Mouse (Mus musculus): ENCODE measurements around the gene Strip1.
"Not testable (repeated sequence)": the region's sequence is repeated elsewhere in the genome, so short reads cannot be mapped to it uniquely, and the experiment has no call there.

Strip1 gene

DNA sequence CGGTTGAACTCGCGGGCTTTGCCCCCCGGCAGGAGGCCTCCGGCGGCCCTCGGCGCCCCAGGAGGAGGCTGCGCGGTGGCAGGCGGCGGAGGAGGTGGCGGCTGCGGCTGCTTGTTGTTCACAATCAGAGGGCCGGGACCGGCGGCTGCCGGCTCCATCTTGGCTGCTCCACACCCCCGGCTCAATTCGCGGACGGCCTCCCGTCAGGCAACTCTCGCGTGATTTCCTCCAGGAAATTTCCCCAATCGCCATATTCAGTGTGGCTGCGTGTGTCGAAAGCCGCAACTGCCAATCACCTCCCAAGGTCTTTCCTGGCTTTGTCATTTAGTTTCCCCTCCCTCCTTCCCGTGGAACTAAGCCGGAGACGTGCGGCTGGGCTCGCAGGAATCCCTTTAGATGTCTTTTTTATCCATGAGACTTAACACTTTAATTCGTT is at the start of gene Strip1:
TSS of gene Strip1 (minus strand) at position 172 of the 436 bp plus-strand sequence.
- peak; percentile 87 to 89 for DNase-seq (ENCODE audit: low read depth in 2 of 2, low spot score in 2 of 2)

GRCm38 (mm10) chr3:107680790-107681576 is 49.5 kb upstream of the Strip1 start:
- no peak for DNase-seq (ENCODE audit: low read depth in 2 of 2, low spot score in 2 of 2)

GRCm38 (mm10) chr3:107671509-107671908 is 40.0 kb upstream of the Strip1 start:
- no peak for DNase-seq (ENCODE audit: low read depth in 2 of 2, low spot score in 2 of 2)

DNA sequence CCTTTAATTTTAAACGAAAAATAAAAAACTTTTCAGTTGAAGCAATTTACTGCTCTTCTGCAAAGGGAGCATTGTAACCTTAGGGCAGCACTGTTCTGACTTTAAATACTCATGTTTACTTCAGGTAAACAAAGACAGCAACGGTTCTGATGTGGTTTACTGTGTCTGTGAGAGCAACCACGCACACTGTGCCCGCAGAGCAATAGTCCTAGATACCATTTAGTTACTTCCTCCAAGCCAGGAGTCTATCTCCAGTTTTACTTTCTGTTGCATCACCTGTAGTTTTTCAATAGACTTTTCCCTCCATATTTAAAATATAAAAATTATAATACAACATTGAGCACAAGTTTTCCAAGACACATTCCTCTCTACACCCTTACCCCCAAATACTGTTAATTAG is 39.0 kb upstream of the Strip1 start:
- DNase-seq (ENCODE audit: low read depth in 2 of 2, low spot score in 2 of 2), result no peak

- DNase-seq (ENCODE audit: low read depth in 2 of 2, low spot score in 2 of 2), result no peak
Observed at GRCm38 (mm10) chr3:107668786-107669185, 37.3 kb upstream of the Strip1 start.

- no peak for DNase-seq (ENCODE audit: low read depth in 2 of 2, low spot score in 2 of 2)
Observed at GRCm38 (mm10) chr3:107667426-107667825, 35.9 kb upstream of the Strip1 start.

DNA sequence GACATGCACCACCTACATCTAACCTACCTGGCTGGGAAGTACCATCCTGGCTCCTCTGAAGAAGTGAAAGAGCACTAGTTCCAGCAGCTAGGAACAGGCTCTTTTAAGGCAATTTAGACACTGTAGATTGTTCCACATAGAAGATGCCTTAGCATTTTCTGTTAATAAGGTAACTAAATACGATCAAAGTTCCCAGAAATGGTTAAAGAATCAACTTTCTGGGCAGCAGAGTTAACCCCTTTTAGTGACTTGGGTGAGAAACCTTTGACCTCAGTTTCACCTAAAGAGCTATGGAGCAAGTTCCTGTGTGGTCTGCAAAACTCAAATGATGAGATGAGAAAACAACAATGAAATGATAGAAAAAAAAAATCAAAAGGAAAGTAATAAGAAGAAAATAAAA is 33.1 kb upstream of the Strip1 start:
- DNase-seq (ENCODE audit: low read depth in 2 of 2, low spot score in 2 of 2), result no peak

GRCm38 (mm10) chr3:107659000-107659399 is 27.5 kb upstream of the Strip1 start:
- DNase-seq (ENCODE audit: low read depth in 2 of 2, low spot score in 2 of 2), result no peak

- DNase-seq (ENCODE audit: low read depth in 2 of 2, low spot score in 2 of 2), result no peak
Observed at GRCm38 (mm10) chr3:107656888-107657287, 25.4 kb upstream of the Strip1 start.

DNA sequence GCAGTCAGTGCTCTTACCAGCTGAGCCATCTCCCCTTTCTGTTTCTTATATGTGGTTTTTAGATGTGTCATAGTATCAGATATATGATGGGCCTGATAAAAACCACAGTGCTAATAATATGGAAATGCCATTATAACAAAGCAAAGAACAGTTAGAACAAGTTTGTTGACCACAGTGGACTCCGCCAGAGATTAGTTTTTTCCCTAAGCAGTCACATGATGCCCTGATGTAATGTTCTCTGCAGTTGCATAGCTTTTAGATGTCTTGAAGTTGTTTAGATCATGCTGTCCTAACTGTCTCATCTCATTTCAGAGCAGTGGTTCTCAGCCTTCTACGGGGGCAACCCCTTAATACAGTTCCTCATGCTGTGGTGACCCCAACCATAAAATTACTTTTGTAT is 24.7 kb upstream of the Strip1 start:
- no peak for DNase-seq (ENCODE audit: low read depth in 2 of 2, low spot score in 2 of 2)

DNA sequence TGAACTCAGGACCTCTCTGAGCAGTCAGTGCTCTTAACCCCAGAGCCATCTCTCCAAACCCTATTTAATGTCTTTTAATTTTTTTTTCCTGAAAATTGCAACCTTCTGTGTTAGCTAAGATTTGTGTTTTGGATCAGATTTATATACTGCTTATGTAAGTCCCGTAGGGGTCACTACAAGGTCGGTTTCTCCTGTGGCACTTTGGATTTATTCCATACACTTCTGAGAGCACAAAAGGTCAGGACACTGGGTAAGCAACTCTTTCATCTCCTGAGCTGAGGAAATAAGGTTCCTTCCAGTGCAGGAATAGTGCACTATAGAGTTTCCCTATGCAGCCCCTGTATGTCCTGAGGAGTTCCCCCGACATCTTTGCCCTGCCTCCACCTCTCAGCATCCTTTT is 24.0 kb upstream of the Strip1 start:
- no peak for DNase-seq (ENCODE audit: low read depth in 2 of 2, low spot score in 2 of 2)

DNA sequence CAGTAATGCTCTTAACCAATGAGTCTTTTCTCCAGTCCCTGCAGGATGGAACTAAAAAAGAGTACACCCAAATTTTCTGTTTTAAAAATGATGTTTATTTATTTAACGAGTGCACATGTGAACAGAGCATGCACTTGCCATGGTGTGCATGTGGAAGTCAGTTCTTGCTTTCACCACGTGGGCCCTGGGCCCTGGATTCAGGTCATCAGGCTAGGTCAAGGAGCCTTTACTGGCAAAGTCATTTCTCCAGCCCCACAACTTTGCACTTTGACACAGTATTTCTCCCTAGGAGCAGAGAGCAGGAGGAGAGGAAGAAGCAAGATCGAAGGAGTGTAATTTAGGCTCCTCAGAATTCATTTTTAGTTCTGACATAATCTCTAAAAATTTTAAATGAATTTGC is 23.4 kb upstream of the Strip1 start:
- DNase-seq (ENCODE audit: low read depth in 2 of 2, low spot score in 2 of 2), result no peak

GRCm38 (mm10) chr3:107652968-107653367 is 21.5 kb upstream of the Strip1 start:
- no peak for DNase-seq (ENCODE audit: low read depth in 2 of 2, low spot score in 2 of 2)

- not testable (repeated sequence) for DNase-seq (ENCODE audit: low read depth in 2 of 2, low spot score in 2 of 2)
Observed at GRCm38 (mm10) chr3:107650276-107650675, 18.8 kb upstream of the Strip1 start.

- no peak for DNase-seq (ENCODE audit: low read depth in 2 of 2, low spot score in 2 of 2)
Observed at GRCm38 (mm10) chr3:107646947-107647346, 15.5 kb upstream of the Strip1 start.

GRCm38 (mm10) chr3:107637606-107638172 is 6.2 kb upstream of the Strip1 start:
- no peak for DNase-seq (ENCODE audit: low read depth in 2 of 2, low spot score in 2 of 2)

DNA sequence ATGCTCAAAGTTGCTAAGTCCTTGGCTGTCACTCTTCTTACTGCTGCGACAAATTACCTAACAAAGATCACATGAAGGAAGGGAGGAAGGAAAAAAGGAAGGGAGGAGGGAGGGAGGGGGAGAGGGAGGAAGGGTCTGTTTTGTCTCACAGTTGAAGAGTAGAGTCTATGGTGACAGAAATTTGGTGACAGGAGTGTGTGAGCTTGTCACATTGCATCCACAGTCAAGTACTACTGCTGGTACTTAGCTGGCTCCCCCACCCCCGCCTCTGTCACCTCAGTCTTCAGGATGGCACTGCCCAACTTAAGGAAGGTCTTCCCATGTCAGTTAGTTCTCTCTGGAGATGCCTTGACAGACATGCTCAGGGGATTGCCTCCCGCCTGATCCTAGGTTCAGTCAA is 4.7 kb upstream of the Strip1 start:
- DNase-seq (ENCODE audit: low read depth in 2 of 2, low spot score in 2 of 2), result no peak

DNA sequence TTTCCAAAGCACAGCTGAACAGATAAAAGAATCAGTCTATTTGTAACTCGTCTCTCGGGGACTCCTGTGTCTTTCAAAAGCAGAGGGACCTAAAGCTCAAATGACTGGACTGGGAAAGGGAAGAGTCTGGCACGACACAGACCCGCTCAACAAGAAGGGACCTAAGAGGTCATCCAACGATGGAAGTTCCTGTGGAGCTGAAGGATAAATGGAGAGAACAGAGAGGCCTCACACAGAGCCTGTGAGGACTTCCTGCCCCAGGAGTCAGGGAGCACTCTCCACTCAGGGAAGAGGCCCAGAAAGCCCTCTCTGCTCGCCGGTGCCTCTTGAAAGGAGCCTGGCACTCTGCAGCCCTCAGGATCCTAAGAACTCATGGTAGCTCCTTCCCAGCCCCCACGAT is 4.3 kb upstream of the Strip1 start:
- DNase-seq (ENCODE audit: low read depth in 2 of 2, low spot score in 2 of 2), result no peak

DNA sequence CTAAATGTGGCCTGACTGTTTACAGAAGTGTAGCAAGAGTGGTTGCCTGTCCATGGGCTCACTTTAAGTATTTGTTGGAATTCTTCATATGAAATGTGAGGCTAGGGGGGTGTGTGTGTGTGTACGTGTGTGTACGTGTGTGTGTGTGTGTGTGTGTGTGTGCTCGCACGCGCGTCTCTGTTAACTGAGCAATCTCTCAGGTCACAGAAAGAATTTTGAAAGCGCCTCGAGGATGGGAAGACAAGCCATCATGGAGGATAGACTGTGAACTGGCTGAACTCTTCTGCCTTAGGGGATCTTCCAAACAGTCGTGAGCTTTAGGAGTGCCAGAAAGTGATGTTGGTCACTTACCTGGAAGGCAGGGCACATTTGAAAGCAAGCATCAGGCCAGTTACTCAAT is 2.4 kb upstream of the Strip1 start:
- DNase-seq (ENCODE audit: low read depth in 2 of 2, low spot score in 2 of 2), result no peak

- DNase-seq (ENCODE audit: low read depth in 2 of 2, low spot score in 2 of 2), result no peak
Observed at GRCm38 (mm10) chr3:107632786-107633185, 1.3 kb upstream of the Strip1 start.

- DNase-seq (ENCODE audit: low read depth in 2 of 2, low spot score in 2 of 2), result peak in 1 of 2 experiments; percentile 3
Observed at GRCm38 (mm10) chr3:107630682-107631522, 592 bp downstream of the Strip1 start, which contains the start of gene Gm10961. TSS of gene Gm10961 (plus strand) at chr3:107631322.

DNA sequence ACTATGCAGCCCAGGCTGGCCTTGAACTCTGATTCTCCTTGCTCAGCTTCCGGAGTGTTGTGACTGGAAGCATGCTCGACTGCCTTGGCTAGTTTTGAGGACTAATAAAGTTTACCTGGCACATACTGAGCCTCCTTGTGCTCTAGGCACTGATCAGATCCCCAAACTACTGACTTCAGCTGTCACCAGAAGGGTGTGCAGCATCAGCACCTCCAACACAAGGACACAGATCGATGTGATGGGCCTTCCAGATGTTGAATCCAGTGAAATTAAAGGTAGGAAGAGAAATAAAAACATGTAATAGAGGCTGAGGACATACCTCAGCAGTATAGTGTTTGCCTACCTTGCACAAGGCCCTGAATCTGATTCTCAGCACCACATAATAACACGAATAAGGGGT is 2.1 kb downstream of the Strip1 start:
- no peak for DNase-seq (ENCODE audit: low read depth in 2 of 2, low spot score in 2 of 2)

Measured in CD8-positive naive resting alpha-beta T cell, adult 2 months (primary cell).